Mouse (Mus musculus): ENCODE data around the gene Cebpb.

DNA sequence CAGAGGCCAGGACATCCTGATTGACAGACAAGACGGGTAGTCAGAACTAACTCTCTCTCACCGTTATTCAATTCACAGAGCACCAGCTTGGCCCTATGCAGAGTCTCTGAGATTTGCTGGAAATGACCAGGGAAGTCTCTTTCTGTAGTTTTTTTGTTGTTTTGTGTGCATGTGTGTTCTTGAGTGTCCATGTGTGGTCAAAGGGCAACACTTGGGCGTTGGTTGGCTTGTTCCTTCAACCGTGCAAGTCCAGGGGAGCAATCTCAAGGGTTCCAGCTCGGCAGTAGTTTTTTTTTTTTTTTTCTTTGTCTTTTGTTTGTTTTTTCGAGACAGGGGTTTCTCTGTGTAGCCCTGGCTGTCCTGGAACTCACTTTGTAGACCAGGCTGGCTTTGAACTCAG, 26.0 kb upstream of the Cebpb start:
- no peak for TF ChIP-seq CTCF (IDR thresholded peaks at IDR 0.05; ENCODE audit: borderline replicate concordance, insufficient read depth, low read depth, low read length)
- no peak for TF ChIP-seq POLR2A (IDR thresholded peaks at IDR 0.05; ENCODE audit: borderline replicate concordance, insufficient read depth, low read length)
